Mouse (Mus musculus) embryonic fibroblast, embryonic 13.5 days (primary cell): ENCODE data around the gene Hivep2.

Experiments
- CTCF ChIP-seq: IDR thresholded peaks from 2 replicates; pipeline ENCODE4 v1.5.1; 2011; ENCODE audit warnings: mild to moderate bottlenecking, control low read depth, low read length, moderate library complexity, borderline replicate concordance; ENCODE audit not compliant: insufficient read depth
- POLR2A ChIP-seq: IDR thresholded peaks from 2 replicates; pipeline ENCODE4 v1.6.1; 2011; ENCODE audit warnings: low read depth, mild to moderate bottlenecking, control low read depth, low read length, moderate library complexity

- TF ChIP-seq CTCF: no peak
- no peak for TF ChIP-seq POLR2A
Observed at GRCm38 (mm10) chr10:14058742-14059141, 92.9 kb downstream of the Hivep2 start.
